Mouse (Mus musculus): ENCODE measurements around the gene Krt9. TPM values are rescaled to one million over a fixed set of nuclear protein-coding genes. Genes with fewer than 3 reads are reported as not detected.

Krt9 gene
- total RNA-seq, 2 experiments from 2014 or later: 2.1 to 4.0 TPM

DNA sequence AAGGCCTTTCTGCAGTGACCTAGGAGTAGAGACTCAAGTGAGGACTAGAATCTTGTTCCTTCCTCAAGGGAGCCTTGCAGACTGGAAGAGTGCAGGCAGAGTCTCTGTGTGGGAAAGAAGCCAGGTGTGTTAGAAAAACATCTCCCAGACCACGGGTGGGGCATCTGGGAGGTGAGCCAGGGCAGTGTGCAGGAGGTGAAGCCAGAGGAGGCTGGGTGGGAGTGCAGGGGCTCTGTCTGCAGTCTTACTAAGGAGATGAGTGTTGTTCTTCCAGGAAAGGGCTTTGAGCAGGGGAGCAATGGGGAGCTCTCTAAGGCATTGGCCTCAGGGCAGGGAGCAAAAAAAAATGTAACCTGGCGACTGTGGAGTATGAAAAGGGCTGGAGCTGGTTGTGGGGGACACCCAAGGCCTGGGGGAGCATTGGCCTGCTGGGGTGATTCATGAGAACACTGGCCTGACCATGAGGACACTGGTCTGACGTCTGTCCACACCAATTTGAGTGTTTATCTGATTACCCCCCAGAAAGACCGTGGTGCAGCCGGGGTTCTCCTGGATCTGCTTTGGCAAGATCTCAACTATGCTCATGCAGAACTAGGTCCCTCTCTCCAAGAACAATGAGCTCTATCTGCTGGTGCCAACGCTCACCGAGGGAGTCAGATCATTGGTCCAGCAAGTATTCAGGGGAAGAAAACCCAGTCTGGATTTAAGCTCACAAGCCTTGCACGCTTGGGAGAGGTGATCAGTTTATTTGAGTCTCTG lies 37.4 kb downstream of the Krt9 start:
- DNase-seq (ENCODE audit: extremely low spot score in 1 of 2, low spot score in 1 of 2): no peak

GRCm38 (mm10) chr11:100148615-100149330 lies 44.3 kb downstream of the Krt9 start, which contains the start of gene Krt19:
Krt19 (minus strand) TSS chr11:100148665.
- DNase-seq (ENCODE audit: extremely low spot score in 1 of 2, low spot score in 1 of 2): no peak

GRCm38 (mm10) chr11:100147566-100148353 lies 45.3 kb downstream of the Krt9 start:
- no peak for DNase-seq (ENCODE audit: extremely low spot score in 1 of 2, low spot score in 1 of 2)

- DNase-seq (ENCODE audit: extremely low spot score in 1 of 2, low spot score in 1 of 2): no peak
Measured at GRCm38 (mm10) chr11:100145858-100146560, 47.0 kb downstream of the Krt9 start.

- DNase-seq (ENCODE audit: extremely low spot score in 1 of 2, low spot score in 1 of 2): no peak
Measured at GRCm38 (mm10) chr11:100145104-100145503, 47.9 kb downstream of the Krt9 start.

GRCm38 (mm10) chr11:100140966-100141365 lies 52.1 kb downstream of the Krt9 start:
- DNase-seq (ENCODE audit: extremely low spot score in 1 of 2, low spot score in 1 of 2): no peak

DNA sequence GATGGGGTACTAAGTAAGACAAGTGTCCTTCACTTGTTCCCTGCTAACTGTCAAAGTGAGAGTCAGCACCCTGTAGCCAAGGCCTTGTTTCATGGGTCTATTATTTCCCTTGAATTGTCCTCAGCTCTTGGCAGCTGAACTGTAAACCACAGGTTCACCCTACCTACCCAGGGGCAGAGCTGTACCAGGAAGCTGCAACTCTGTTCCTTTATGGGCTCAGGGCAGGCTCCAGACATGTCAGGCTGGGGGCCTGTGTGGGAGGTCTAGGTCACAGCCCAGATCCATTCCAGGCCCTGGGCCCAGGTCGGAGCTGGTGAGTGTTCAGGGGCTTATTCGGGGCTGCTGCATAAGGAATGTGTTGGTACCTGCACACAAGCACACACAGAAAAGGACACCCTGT lies 53.7 kb downstream of the Krt9 start:
- DNase-seq (ENCODE audit: extremely low spot score in 1 of 2, low spot score in 1 of 2): no peak

DNA sequence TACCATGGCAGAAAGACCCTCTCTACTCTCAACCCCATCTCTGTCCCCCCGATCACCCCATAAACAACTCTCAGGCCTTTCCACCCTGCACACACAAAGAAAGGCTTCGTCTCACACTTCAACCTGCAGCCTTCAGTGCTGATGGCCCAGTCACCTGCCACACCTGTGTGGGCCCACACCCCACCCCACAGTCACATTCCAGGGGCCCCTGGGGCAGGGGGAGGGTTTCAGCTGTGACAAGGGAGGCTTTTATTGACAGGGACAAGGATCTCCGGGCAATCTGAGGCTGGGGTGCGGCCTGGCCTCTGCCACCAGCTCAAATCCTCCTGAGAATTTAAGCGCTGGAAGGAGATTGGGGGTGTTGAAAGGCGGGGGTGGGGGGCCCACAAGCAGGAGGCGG lies 54.2 kb downstream of the Krt9 start:
- no peak for DNase-seq (ENCODE audit: extremely low spot score in 1 of 2, low spot score in 1 of 2)

DNA sequence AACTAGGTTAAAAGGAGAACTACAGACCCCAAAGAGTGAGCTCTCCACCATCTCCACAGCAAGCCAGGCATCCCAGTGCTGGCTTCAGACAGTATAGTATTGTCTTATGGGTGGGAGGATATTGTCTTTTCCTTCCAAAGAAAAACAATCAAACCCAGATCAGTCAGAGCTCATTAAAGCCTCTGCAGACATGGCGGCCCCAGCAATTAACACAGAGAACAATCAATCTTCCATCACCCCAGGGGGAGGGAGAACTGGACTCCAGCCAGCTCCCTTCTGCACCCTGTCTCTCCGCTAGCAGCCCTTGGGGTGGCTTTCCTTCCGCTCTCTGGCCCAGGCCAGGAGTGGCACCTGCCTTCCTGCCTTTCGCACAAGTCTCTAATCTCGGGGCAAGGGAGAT lies 55.4 kb downstream of the Krt9 start:
- DNase-seq (ENCODE audit: extremely low spot score in 1 of 2, low spot score in 1 of 2): peak in 1 of 2 experiments; percentile 5

Other genes starting within 250 kb of the Krt9 start
- not detected for gene Krtap9-5, start 244.8 kb downstream of the Krt9 start, total RNA-seq (2021)
- gene Krtap29-1, start 214.2 kb downstream of the Krt9 start, total RNA-seq (2021): not detected
- gene Krtap16-1, start 206.6 kb downstream of the Krt9 start, total RNA-seq (2021): not detected
- gene Krtap17-1, start 199.3 kb downstream of the Krt9 start, total RNA-seq (2021): not detected
- gene Krt33a, start 177.0 kb downstream of the Krt9 start, total RNA-seq (2021): not detected
- not detected for gene Krt33b, start 163.4 kb downstream of the Krt9 start, total RNA-seq (2021)
- gene Krt34, start 151.7 kb downstream of the Krt9 start, total RNA-seq (2021): not detected
- not detected for gene Krt31, start 142.7 kb downstream of the Krt9 start, total RNA-seq (2021)
- gene Krt32, start 105.0 kb downstream of the Krt9 start, total RNA-seq (2021): not detected
- not detected for gene Krt35, start 97.0 kb downstream of the Krt9 start, total RNA-seq (2021)
- gene Krt36, start 87.6 kb downstream of the Krt9 start, total RNA-seq (2021): not detected
- gene Krt13, start 71.7 kb downstream of the Krt9 start, total RNA-seq (2021): not detected
- gene Krt15, start 57.3 kb downstream of the Krt9 start, total RNA-seq (2021): under 1 TPM in 1 of 2 experiments, not detected in 1; 0.98 TPM
- under 1 TPM in 1 of 2 experiments, not detected in 1; 0.34 TPM for gene Krt19, start 44.6 kb downstream of the Krt9 start, total RNA-seq (2021)
- gene Krt14, start 14.3 kb upstream of the Krt9 start, total RNA-seq (2021): not detected
- not detected for gene Krt16, start 55.7 kb upstream of the Krt9 start, total RNA-seq (2021)
- not detected for gene Krt17, start 67.8 kb upstream of the Krt9 start, total RNA-seq (2021)
- not detected for gene Krt42, start 76.6 kb upstream of the Krt9 start, total RNA-seq (2021)
- gene Eif1, start 126.6 kb upstream of the Krt9 start, total RNA-seq (2021): 100 to 1,000 TPM; 723 to 806 TPM
- gene Gast, start 141.2 kb upstream of the Krt9 start, total RNA-seq (2021): not detected
- 100 to 1,000 TPM; 125 to 143 TPM for gene Hap1, start 162.9 kb upstream of the Krt9 start, total RNA-seq (2021)
- gene Jup, start 204.5 kb upstream of the Krt9 start, total RNA-seq (2021): 10 to 100 TPM; 33.2 to 36.2 TPM
- 1 to 10 TPM; 9.2 to 9.8 TPM for gene P3h4, start 221.6 kb upstream of the Krt9 start, total RNA-seq (2021)
- 1 to 10 TPM; 6.8 to 7.4 TPM for gene Fkbp10, start 222.5 kb upstream of the Krt9 start, total RNA-seq (2021)
- gene Nt5c3b, start 248.6 kb upstream of the Krt9 start, total RNA-seq (2021): 10 to 100 TPM; 50.2 to 52.4 TPM
- 1 to 10 TPM; 1.1 to 1.6 TPM for gene Klhl10, start 248.7 kb upstream of the Krt9 start, total RNA-seq (2021)

Measured in layer of hippocampus, postnatal 25 days (tissue).